Mouse (Mus musculus): ENCODE data around the gene Iqgap1.

Iqgap1 gene

GRCm38 (mm10) chr7:80825843-80826403 lies at the start of gene Iqgap1:
Iqgap1 (minus strand) TSS chr7:80825974.
- no peak for DNase-seq (ENCODE audit: low spot score)

- DNase-seq (ENCODE audit: low spot score): no peak
These were observed 47.9 kb upstream of the Iqgap1 start for GRCm38 (mm10) chr7:80873631-80874030.

GRCm38 (mm10) chr7:80873038-80873437 lies 47.3 kb upstream of the Iqgap1 start:
- DNase-seq (ENCODE audit: low spot score): no peak

GRCm38 (mm10) chr7:80868686-80869085 lies 42.9 kb upstream of the Iqgap1 start:
- DNase-seq (ENCODE audit: low spot score): no peak

GRCm38 (mm10) chr7:80866514-80867147 lies 40.9 kb upstream of the Iqgap1 start:
- DNase-seq (ENCODE audit: low spot score): no peak

GRCm38 (mm10) chr7:80865521-80865920 lies 39.7 kb upstream of the Iqgap1 start:
- DNase-seq (ENCODE audit: low spot score): peak; percentile 47

GRCm38 (mm10) chr7:80864831-80865230 lies 39.1 kb upstream of the Iqgap1 start:
- peak; percentile 92 for DNase-seq (ENCODE audit: low spot score)

- DNase-seq (ENCODE audit: low spot score): peak; percentile 44
These were observed 38.4 kb upstream of the Iqgap1 start for GRCm38 (mm10) chr7:80864151-80864550.

GRCm38 (mm10) chr7:80863520-80863919 lies 37.7 kb upstream of the Iqgap1 start:
- no peak for DNase-seq (ENCODE audit: low spot score)

GRCm38 (mm10) chr7:80862475-80862874 lies 36.7 kb upstream of the Iqgap1 start:
- DNase-seq (ENCODE audit: low spot score): no peak

GRCm38 (mm10) chr7:80860729-80861274 lies 35.0 kb upstream of the Iqgap1 start, which contains the start of gene Zscan2:
Zscan2 (plus strand) TSS chr7:80860920.
- DNase-seq (ENCODE audit: low spot score): peak; percentile 89

GRCm38 (mm10) chr7:80860227-80860626 lies 34.5 kb upstream of the Iqgap1 start:
- peak; percentile 84 for DNase-seq (ENCODE audit: low spot score)

- peak; percentile 79 for DNase-seq (ENCODE audit: low spot score)
These were observed 31.4 kb upstream of the Iqgap1 start for GRCm38 (mm10) chr7:80857181-80857580.

GRCm38 (mm10) chr7:80855316-80855715 lies 29.5 kb upstream of the Iqgap1 start:
- no peak for DNase-seq (ENCODE audit: low spot score)

GRCm38 (mm10) chr7:80853218-80853617 lies 27.4 kb upstream of the Iqgap1 start:
- DNase-seq (ENCODE audit: low spot score): no peak

- no peak for DNase-seq (ENCODE audit: low spot score)
These were observed 24.7 kb upstream of the Iqgap1 start for GRCm38 (mm10) chr7:80850520-80850919.

GRCm38 (mm10) chr7:80849710-80850109 lies 23.9 kb upstream of the Iqgap1 start:
- DNase-seq (ENCODE audit: low spot score): peak; percentile 64

GRCm38 (mm10) chr7:80849267-80849666 lies 23.5 kb upstream of the Iqgap1 start:
- DNase-seq (ENCODE audit: low spot score): no peak

- no peak for DNase-seq (ENCODE audit: low spot score)
These were observed 20.9 kb upstream of the Iqgap1 start for GRCm38 (mm10) chr7:80846709-80847108.

GRCm38 (mm10) chr7:80846280-80846678 lies 20.5 kb upstream of the Iqgap1 start:
- no peak for DNase-seq (ENCODE audit: low spot score)

- no peak for DNase-seq (ENCODE audit: low spot score)
These were observed 20.0 kb upstream of the Iqgap1 start for GRCm38 (mm10) chr7:80845621-80846279.

- DNase-seq (ENCODE audit: low spot score): no peak
These were observed 18.9 kb upstream of the Iqgap1 start for GRCm38 (mm10) chr7:80844691-80845090.

Measured in T-cell, adult 2 months (primary cell).